In genomic region chr15:97580726-97581125, GRCm38 (mm10) we compare ENCODE assay signal across 15 mouse cellular contexts.
DNase-seq lines count a peak whose midpoint lies in the region; ATAC-seq and TF ChIP-seq lines count a peak whose summit lies in the region.
"Had no signal": no experiment of that assay in that cellular context is flagged by ENCODE, and none has a peak within 500 bp of the region (broad histone marks: within the 10 kb centered on the region; RNA-seq: fewer than 3 reads in every experiment).

No protein-coding gene starts in this region.

- no peak overlapping the region for H3K4me2 ChIP-seq in heart, embryonic 15.5 days
- no peak overlapping the region for H3K4me2 ChIP-seq in lung, embryonic 14.5 days
- no peak overlapping the region for H3K4me2 ChIP-seq in liver, postnatal 0 days (ENCODE audit: low read depth, low read length)
- no peak overlapping the region for H3K4me2 ChIP-seq in midbrain, embryonic 15.5 days
- H3K4me2 ChIP-seq: hindbrain, embryonic 14.5 days; midbrain, embryonic 11.5 days; stomach, embryonic 15.5 days had no signal

- no peak overlapping the region for H3K9ac ChIP-seq in heart, embryonic 15.5 days
- no peak overlapping the region for H3K9ac ChIP-seq in lung, embryonic 14.5 days
- H3K9ac ChIP-seq in liver, postnatal 0 days (replicated peaks): no peak overlapping the region
- H3K9ac ChIP-seq in midbrain, embryonic 15.5 days: no peak overlapping the region
- H3K9ac ChIP-seq: hindbrain, embryonic 14.5 days; stomach, embryonic 15.5 days had no signal

- WGBS in heart, embryonic 15.5 days: 58% methylated on average over 6 of the region's 6 CpGs
- WGBS in lung, embryonic 14.5 days: 58% methylated on average over 6 of the region's 6 CpGs
- WGBS in liver, postnatal 0 days (ENCODE audit: insufficient replicate concordance): 48% methylated on average over 6 of the region's 6 CpGs
- 80% methylated on average over 6 of the region's 6 CpGs for WGBS in midbrain, embryonic 15.5 days

- no peaks in the 10 kb centered on the region; the same call in 1 of the 2 replicates for H3K27me3 ChIP-seq in heart, embryonic 15.5 days
- H3K27me3 ChIP-seq in lung, embryonic 14.5 days (ENCODE audit: insufficient read depth, low read length): no peaks in the 10 kb centered on the region
- H3K27me3 ChIP-seq in liver, postnatal 0 days (ENCODE audit: insufficient read depth, low read length): no peaks in the 10 kb centered on the region
- no peaks in the 10 kb centered on the region for H3K27me3 ChIP-seq in midbrain, embryonic 15.5 days (replicated peaks)
- H3K27me3 ChIP-seq: CH12.LX; Patski; stomach, embryonic 15.5 days had no signal

- 0 out of 2 replicates have a peak, but pooled peaks have one; percentile 36 for ATAC-seq in heart, embryonic 15.5 days (replicated peaks; ENCODE audit: insufficient number of reproducible peaks, insufficient read depth, low FRiP score, low read depth)
- no peak for ATAC-seq in lung, embryonic 14.5 days (ENCODE audit: insufficient read depth)
- ATAC-seq in liver, postnatal 0 days: peak; percentile 35; the same call in 1 of the 2 replicates
- ATAC-seq in midbrain, embryonic 15.5 days (replicated peaks): no peak
- ATAC-seq: Patski had no signal

- H3K4me3 ChIP-seq in heart, embryonic 15.5 days: no peak overlapping the region
- H3K4me3 ChIP-seq in lung, embryonic 14.5 days (ENCODE audit: low read depth, low read length): no peak overlapping the region
- no peak overlapping the region for H3K4me3 ChIP-seq in brown adipose tissue, adult 24 weeks (ENCODE audit: insufficient read depth, low read depth, low read length)
- no peak overlapping the region for H3K4me3 ChIP-seq in liver, postnatal 0 days (ENCODE audit: low read depth, low read length)
- no peak overlapping the region for H3K4me3 ChIP-seq in midbrain, embryonic 15.5 days
- H3K4me3 ChIP-seq: layer of hippocampus, adult 2 months; stomach, embryonic 15.5 days had no signal

- no peak for DNase-seq in heart, postnatal 25 days (ENCODE audit: low spot score)
- DNase-seq in lung, embryonic 14.5 days: peak; percentile 25
- DNase-seq in lung, postnatal 14 days: no peak
- DNase-seq in liver, postnatal 0 days: peak; percentile 25
- DNase-seq in cerebellum, postnatal 36 days: no peak
- DNase-seq: cerebellum, adult 11 months had no signal

- TF ChIP-seq EP300 in liver, postnatal 0 days (IDR thresholded peaks at IDR 0.05; ENCODE audit: low read depth): peak; percentile 11; the same call in 1 of the 2 replicates

- H3K27ac ChIP-seq in heart, embryonic 15.5 days: 0 out of 2 replicates have a peak overlapping the region, but pooled peaks have one; percentile 17
- no peak overlapping the region for H3K27ac ChIP-seq in lung, embryonic 14.5 days (ENCODE audit: low read depth)
- peak overlapping the region; percentile 64 for H3K27ac ChIP-seq in brown adipose tissue, adult 24 weeks (replicated peaks; ENCODE audit: low read depth, low read length)
- 0 out of 2 replicates have a peak overlapping the region, but pooled peaks have one; percentile 24 for H3K27ac ChIP-seq in liver, postnatal 0 days (ENCODE audit: low read depth)
- H3K27ac ChIP-seq in midbrain, embryonic 15.5 days: no peak overlapping the region
- H3K27ac ChIP-seq: hindbrain, embryonic 14.5 days; layer of hippocampus, adult 2 months; stomach, embryonic 15.5 days had no signal

- H3K9me3 ChIP-seq in heart, embryonic 15.5 days (replicated peaks): no peaks in the 10 kb centered on the region; the same call in 1 of the 2 replicates
- no peaks in the 10 kb centered on the region for H3K9me3 ChIP-seq in lung, embryonic 14.5 days (ENCODE audit: low read depth, low read length)
- no peaks in the 10 kb centered on the region for H3K9me3 ChIP-seq in liver, postnatal 0 days (ENCODE audit: low read length)
- no peaks in the 10 kb centered on the region for H3K9me3 ChIP-seq in midbrain, embryonic 15.5 days
- H3K9me3 ChIP-seq: stomach, embryonic 15.5 days had no signal

- no peaks in the 10 kb centered on the region for H3K36me3 ChIP-seq in heart, embryonic 15.5 days
- no peaks in the 10 kb centered on the region for H3K36me3 ChIP-seq in lung, embryonic 14.5 days (ENCODE audit: insufficient read depth)
- no peaks in the 10 kb centered on the region for H3K36me3 ChIP-seq in liver, postnatal 0 days (replicated peaks; ENCODE audit: insufficient read depth, low read length)
- H3K36me3 ChIP-seq in midbrain, embryonic 15.5 days (replicated peaks): no peaks in the 10 kb centered on the region
- H3K36me3 ChIP-seq: stomach, embryonic 15.5 days had no signal

- peaks cover 7% of the 10 kb centered on the region for H3K4me1 ChIP-seq in heart, embryonic 15.5 days (replicated peaks)
- no peaks in the 10 kb centered on the region for H3K4me1 ChIP-seq in lung, embryonic 14.5 days (ENCODE audit: insufficient read depth)
- H3K4me1 ChIP-seq in brown adipose tissue, adult 24 weeks (ENCODE audit: control insufficient read depth, insufficient read depth, insufficient read length, low read length): peaks cover 8% of the 10 kb centered on the region
- H3K4me1 ChIP-seq in liver, postnatal 0 days (ENCODE audit: insufficient read depth): no peaks in the 10 kb centered on the region
- H3K4me1 ChIP-seq in midbrain, embryonic 15.5 days: 0 out of 2 replicates have a peak, but pooled peaks cover 3% of the 10 kb centered on the region
- H3K4me1 ChIP-seq: stomach, embryonic 15.5 days had no signal

- intact Hi-C loops in heart, postnatal 25 days (cut with DNase I): loop anchor here (2.0 to 10.0 kb wide), 3 partner anchors 126 to 382 kb away; partner anchors contain the start of genes Amigo2 and Pced1b

- no peak for TF ChIP-seq CTCF in lung, embryonic 14.5 days (IDR thresholded peaks at IDR 0.05; ENCODE audit: low read depth)
- no peak for TF ChIP-seq CTCF in liver, postnatal 0 days (IDR thresholded peaks at IDR 0.05; ENCODE audit: low read depth)

Comparison
In these comparisons a context has a peak if more than half of its experiments do, and no peak if none do; other contexts are left out.
1. DNase-seq: peak in lung, embryonic 14.5 days (single experiment) and liver, postnatal 0 days (single experiment); none in heart, postnatal 25 days (single experiment), lung, postnatal 14 days (single experiment) and cerebellum, postnatal 36 days (0 of 2).
2. ATAC-seq: peak in heart, embryonic 15.5 days (single experiment) and liver, postnatal 0 days (single experiment); none in lung, embryonic 14.5 days (single experiment) and midbrain, embryonic 15.5 days (single experiment).
3. H3K27ac ChIP-seq: peak in heart, embryonic 15.5 days (single experiment), brown adipose tissue, adult 24 weeks (single experiment) and liver, postnatal 0 days (single experiment); none in lung, embryonic 14.5 days (single experiment) and midbrain, embryonic 15.5 days (single experiment).